Mouse (Mus musculus): ENCODE measurements around the gene Ndufa8.

DNA sequence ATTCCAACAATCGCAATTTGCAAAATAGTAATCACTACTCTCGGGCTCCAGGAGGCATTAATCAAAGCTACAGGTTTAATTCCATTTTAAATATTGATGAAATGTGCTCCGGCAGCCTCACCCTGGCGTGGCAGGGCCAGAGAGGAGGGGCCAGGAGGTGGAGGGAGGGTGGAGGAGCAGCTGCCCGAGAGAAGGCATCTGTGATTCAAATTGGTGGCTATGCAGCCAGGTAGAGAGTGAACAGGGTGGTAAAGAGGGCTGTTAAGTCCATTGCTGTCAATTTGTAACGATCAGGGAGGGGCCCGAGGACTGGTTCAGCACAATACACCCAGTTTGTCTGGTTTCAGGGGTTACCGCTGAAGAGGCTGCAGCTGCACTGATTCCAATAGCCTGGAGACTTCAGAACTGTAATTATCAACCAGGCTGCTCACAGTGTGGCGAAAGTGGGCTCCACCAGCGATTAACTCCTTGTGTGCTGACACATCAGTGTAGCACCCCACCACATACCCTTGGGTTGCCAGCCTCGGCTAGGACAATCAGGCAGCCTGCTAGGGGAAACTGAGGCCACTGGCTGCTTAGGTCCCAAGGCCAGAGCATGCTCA lies 28.1 kb upstream of the Ndufa8 start:
- TF ChIP-seq USF1 (IDR thresholded peaks at IDR 0.05; ENCODE audit: low read depth) (no peak), CTCF (IDR thresholded peaks at IDR 0.05; ENCODE audit: control insufficient read depth, insufficient read depth, insufficient read length) (no peak), MYOD1 (IDR thresholded peaks at IDR 0.05; ENCODE audit: control insufficient read depth, insufficient read length, low read depth) (no peak), CEBPB (IDR thresholded peaks at IDR 0.05; ENCODE audit: low read depth) (no peak)

Data from C2C12 (cell line).